Mouse (Mus musculus): ENCODE results near the gene Draxin.

- TF ChIP-seq RCOR1 (IDR thresholded peaks at IDR 0.05; ENCODE audit: low read depth, low read length), result no peak
- no peak for TF ChIP-seq EP300 (IDR thresholded peaks at IDR 0.05; ENCODE audit: low read depth in 1 of 2, low read length in 2 of 2)
- no peak for TF ChIP-seq CTCF (IDR thresholded peaks at IDR 0.05 in 2 of 3, conservative IDR thresholded peaks at IDR 0.05 in 1 of 3; ENCODE audit: control insufficient read depth in 1 of 3, insufficient read depth in 1 of 3, low read depth in 2 of 3, low read length in 3 of 3, poor library complexity in 1 of 3, severe bottlenecking in 1 of 3)
- TF ChIP-seq KAT2A (conservative IDR thresholded peaks at IDR 0.05; ENCODE audit: low read depth, low read length), result no peak
- TF ChIP-seq POLR2A (IDR thresholded peaks at IDR 0.05; ENCODE audit: control insufficient read depth in 1 of 2, insufficient read depth in 1 of 2, low read depth in 1 of 2, low read length in 2 of 2, poor library complexity in 1 of 2), result no peak
- TF ChIP-seq TBP (IDR thresholded peaks at IDR 0.05; ENCODE audit: low read depth, low read length), result no peak
- no peak for TF ChIP-seq MAX (IDR thresholded peaks at IDR 0.05; ENCODE audit: low read length)
- no peak for TF ChIP-seq TAL1 (IDR thresholded peaks at IDR 0.05; ENCODE audit: low read length)
- TF ChIP-seq UBTF (IDR thresholded peaks at IDR 0.05; ENCODE audit: borderline replicate concordance, insufficient read depth, low read depth, low read length), result no peak
- no peak for TF ChIP-seq JUND (IDR thresholded peaks at IDR 0.05; ENCODE audit: low read depth, low read length)
- no peak for TF ChIP-seq TCF12 (IDR thresholded peaks at IDR 0.05; ENCODE audit: low read depth, low read length)
Observed at GRCm38 (mm10) chr4:148095081-148095480, 35.4 kb downstream of the Draxin start.
